Mouse (Mus musculus) thymus, adult 18-20 months (tissue): Measurements from ENCODE around the gene Hagh.

Source experiments
- DNase-seq, 2 experiments: peaks; one replicate each; pipeline ENCODE4 v3.0.0; 2022; ENCODE audit warnings: mixed read lengths in 2 of 2

Hagh gene

DNA sequence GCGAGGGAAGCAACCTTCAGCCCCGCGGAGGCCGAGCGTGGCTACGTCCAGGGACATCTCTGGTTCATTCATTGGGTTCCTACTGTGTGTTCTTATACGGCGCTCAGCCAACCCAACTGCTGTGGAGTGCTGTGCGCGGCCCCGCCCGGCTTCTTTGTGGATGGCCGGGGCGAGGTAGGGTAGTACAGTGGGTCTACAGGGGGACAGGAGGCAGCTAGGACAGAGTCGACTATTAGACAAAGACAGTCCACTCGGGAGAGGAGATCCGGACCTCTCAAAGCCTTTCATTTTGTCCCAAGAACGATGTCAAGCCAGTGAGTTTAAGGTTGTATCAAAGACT is 47.0 kb downstream of the Hagh start:
- no peak for DNase-seq

DNA sequence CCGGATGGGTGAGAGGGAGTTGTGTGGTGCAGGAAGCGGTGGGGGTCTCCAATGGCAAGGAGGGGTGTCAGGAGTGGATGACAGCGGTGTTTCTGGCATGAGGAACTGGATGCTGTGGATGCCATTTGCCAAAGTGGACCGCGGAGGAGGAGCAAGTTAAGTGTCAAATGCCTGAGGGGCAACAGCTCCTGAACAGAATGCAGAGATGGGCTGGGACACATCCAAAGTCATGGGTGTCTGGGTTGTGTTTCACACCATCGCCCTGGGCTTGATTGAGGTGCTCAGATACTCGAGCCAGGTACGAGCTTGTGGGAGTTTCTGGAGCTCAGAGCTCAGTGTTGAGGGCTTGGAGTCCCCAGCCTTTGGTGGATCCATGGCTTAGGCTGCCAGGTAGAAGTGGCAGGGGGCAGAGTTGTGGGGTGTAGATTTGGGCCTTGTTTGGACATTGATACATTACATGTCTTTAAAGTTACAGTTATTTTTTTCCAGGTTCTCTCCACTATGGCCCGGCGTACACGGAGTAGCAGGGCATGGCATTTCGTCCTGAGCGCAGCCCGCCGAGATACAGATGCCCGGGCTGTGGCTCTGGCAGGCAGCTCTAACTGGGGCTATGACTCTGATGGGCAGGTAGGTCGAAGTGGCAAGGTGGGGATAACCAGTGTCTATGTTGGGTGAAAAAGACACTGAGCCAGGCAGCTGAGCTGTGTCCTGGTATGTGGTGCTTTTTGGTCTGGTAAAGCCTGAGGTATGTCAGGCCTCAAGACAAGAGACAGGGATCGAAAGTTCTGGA is 47.5 kb downstream of the Hagh start:
- no peak for DNase-seq

DNA sequence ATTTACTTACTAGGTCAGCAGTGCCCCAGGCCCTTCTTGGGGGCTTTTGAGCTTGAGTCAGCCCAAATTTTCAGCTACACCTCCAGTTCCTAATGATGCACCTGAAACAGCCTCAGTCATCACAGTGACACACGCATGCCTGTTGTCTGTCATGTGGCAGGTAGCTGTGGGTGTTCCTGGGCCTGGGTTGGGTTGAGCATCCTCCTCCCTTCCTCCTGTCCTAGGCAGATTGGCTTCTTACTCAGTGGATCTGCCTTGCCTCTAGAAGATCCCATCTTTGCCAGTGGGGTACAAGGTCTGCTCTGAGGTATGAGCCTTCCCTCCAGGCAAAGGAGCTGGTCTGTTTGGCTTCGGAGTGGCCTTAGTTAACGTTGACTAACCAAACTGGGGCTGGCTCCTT is 48.9 kb downstream of the Hagh start:
- DNase-seq = no peak

DNA sequence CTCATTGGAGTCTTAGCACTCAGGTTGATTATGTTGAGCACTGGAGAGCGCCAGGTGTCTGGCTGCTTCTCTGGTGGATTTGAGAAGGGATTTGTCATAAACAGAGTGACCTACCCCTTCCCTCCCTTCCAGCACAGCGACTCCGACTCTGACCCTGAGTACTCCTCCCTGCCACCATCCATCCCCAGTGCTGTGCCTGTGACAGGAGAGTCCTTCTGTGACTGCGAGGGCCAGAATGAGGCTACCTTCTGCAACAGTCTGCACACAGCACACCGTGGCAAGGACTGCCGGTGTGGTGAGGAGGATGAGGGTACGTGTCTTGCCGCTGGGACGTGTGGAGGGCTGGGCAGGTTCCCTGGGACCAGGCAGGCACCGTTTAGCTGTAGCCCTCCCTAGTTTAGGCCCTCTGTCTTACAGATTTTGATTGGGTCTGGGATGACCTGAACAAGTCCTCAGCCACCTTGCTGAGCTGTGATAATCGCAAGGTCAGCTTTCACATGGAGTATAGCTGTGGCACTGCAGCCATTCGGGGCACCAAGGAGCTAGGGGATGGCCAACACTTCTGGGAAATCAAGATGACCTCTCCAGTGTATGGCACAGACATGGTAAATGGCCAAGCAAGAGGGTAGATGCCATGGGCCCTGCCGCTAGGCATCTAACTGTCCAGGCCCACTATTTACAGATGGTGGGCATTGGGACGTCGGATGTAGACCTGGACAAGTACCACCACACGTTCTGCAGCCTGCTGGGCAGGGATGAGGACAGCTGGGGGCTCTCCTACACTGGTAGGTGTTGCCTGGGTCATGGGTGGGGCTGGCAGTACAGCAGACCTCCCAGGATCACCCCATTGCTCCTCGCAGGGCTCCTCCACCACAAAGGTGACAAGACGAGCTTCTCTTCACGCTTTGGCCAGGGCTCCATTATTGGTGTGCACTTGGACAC is 50.5 kb downstream of the Hagh start:
- DNase-seq = no peak

DNA sequence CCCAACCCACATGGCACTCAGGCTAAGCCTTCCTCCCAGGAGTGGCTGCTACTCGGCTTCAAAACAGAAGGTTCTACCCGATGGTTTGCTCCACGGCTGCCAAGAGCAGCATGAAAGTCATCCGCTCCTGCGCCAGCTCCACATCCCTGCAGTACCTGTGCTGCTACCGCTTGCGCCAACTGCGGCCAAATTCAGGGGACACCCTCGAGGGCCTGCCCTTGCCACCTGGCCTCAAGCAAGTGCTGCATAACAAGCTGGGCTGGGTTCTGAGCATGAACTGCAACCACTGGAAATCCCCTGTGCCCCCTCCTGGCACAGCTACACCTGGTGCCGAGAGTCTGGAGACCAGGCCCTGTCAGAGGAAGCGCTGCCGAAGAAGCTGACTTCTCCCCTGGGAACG is 51.4 kb downstream of the Hagh start:
- DNase-seq = no peak

DNA sequence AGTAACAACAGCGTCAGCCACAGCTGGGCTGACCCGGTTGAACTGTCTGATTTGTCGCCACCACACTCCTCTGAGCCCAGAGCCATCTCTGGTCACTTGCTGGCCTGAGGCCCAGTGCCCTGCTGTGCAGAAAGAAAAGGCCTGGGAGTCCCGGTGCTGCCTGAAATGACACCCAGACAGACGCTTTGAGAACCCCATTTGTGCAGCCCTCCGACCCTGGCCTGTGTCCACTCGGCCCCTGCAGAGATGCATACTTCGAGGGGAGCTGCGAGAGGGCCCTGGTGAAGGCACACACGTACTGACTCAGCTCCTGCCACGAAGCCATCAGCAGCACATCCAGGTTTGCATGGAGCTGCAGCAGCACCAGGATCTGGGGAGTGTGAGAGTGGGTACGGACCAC is 52.8 kb downstream of the Hagh start:
- no peak for DNase-seq

DNA sequence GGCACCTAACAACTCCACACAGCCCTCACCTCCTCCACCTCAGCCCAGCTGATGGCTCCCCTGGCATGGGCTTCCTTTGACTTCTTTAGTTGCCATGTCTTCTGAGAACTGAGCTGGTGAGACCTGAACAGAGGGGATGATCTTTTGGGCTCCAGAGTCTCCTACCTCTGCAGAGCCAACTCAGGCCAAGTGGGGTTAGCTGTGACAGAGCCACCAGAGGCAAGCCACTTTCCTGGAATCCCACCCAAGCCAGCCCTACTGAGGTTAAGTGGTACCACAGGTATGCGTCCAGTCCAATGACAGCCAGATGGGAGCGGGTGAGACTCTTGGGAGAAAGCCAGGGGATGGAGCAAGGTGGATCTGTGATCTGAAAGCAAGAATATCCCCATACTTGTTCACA is 53.3 kb downstream of the Hagh start:
- no peak for DNase-seq

DNA sequence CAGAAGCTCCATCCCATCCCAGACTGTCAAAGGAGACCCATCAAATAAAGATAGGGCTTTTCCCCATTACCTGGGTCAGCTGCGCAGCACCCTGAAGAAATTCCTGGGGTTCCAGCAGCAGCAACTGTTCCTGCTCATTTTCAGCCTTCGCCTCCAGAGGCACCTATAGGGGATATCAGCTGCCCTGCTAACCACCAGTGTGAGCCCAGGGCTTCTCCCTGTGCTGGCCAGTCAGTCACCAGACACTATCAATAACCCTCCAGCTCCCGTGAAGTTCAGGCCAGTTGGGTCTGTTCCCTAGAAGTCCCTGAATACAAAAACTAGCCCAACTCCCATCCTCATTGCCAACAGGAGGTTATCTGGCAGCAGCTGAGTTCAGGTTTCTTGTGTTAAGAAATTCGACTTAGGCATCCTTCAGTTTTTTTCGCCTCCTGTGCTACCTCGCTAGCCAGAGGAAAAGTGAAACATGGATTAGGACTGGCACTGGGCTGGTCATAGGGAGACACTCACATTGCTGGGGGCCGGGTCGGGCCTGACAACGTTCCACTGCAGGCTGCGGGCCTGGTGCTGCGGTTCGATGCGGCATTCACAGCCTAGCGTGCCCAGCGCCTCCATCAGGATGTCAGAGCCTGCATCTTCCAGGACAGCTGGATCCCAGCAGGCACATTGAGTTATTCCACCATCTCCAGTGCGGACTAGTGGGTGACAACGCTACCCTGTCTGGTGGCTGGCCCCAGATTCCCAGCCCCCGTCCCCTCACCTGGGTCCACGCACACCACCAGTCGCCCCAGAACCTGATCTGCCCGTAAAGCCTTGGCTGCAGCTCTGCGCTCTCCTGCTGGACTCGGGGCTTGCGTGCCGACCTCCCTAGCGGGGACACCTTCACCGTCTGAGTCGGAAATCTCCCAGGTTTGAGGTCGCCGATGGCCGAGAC is 54.4 kb downstream of the Hagh start:
- DNase-seq = no peak

DNA sequence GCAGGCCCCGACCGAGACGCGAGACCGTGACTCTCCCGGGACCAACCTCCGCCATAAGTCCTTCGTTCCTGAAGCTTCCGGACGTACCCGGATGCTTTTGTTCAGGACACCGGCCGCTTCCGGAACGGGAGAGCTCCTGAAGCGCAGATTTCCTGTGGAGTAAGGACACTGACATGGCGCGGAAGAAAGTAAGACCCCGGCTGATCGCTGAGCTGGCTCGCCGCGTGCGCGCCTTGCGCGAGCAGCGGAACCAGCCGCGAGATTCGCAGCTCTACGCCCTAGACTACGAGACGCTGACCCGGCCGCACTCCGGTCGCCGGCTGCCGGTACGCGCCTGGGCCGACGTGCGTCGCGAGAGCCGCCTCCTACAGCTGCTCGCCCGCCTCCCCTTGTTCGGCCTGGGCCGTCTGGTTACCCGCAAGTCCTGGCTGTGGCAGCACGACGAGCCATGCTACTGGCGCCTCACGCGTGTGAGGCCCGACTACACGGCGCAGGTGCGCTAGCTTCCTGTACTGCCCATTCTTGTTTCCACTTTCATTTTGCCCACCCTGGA is 55.1 kb downstream of the Hagh start, which contains the start of the genes Eme2 and Mrps34:
TSS of gene Eme2 (minus strand) at position 93 of the 553 bp plus-strand sequence.
TSS of gene Mrps34 (plus strand) at position 122 of the 553 bp plus-strand sequence.
- DNase-seq = peak; percentile 55 to 66

DNA sequence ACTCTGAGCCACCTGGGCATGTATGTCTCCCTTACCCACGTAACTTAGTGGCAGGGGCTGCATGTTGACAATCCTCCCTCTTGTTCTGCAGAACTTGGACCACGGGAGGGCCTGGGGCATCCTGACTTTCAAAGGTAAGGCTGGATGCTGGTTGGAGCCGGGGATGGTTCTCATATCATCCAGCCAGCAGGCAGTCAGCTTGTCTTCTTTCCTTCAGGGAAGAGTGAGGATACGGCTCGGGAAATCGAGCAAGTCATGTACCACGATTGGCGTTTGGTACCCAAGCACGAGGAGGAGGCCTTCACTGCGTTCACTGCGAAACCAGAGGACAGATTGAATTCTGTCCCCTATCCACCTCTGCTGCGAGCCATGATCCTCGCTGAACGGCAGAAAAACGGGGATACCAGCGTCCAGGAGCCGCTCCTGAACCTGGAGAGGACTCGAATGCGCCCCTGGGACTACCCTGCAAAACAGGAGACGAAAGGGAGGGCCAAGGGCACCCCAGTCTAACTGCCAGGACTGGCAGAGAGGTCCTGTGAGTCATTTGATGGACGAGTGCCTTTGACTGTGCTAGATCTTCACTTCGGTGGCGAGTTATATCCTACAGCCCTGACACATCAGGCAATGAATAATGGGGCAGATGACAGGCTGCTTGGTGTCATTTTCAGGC is 55.8 kb downstream of the Hagh start:
- no peak for DNase-seq

DNA sequence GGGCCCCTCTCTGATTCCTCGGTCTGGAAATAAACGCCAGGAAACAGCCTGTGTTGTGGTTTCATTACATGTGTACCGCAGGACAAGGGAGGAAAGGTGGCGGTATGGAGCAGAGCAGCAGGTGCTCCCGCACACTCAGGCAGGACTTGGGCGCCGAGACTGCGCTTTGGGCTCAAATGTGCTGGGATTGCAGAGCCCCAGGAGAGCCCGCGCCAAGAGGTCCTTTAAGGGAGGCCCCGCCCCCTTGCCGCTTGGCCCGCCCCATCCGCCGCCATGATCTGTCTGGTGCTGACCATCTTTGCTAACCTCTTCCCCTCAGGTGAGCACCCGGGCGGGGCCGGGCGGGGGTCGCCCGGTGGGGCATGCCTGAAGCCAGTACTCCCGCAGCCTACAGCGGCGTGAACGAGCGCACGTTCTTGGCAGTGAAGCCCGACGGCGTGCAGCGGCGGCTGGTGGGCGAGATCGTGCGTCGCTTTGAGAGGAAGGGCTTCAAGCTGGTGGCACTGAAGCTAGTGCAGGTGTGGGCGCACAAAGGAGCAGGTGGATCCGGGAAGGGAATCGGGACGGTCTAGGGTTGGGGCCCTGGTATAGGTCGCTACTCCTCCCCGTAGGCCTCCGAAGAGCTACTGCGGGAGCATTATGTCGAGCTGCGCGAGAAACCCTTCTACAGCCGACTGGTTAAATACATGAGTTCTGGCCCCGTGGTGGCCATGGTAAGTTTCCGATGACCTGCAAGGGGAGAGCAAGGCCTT is 56.5 kb downstream of the Hagh start, which contains the start of gene Nme3:
TSS of gene Nme3 (plus strand) at position 260 of the 752 bp plus-strand sequence.
- peak; percentile 64 to 70 for DNase-seq

DNA sequence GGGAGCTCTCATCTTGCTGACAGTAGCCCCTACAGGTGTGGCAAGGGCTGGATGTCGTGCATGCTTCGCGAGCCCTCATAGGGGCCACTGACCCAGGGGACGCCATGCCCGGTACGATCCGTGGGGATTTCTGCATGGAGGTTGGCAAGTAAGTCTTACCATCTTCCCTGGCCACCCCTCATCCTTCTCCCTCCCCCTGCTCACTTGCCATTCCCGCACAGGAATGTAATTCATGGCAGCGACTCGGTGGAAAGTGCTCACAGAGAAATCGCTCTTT is 57.0 kb downstream of the Hagh start:
- DNase-seq = no peak

DNA sequence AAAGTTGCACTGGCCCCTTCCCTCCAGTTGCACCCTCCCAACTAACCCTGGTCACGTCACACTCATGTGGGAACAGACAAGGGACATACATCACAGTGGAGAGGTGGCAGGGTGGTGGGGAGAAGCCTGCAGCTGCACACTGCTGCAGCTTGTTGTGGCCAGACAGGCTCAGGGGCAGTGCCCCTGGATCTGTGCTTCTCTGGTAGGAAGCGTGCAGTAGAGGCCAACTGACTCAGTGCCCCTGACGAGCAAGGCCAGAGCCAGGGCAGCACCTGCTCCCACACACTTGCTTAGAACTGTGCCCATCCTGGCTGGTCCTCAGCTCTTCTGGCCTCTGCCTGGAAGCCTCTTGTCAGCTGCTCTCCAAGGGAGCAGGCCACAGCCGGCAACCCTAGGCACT is 57.7 kb downstream of the Hagh start:
- no peak for DNase-seq

DNA sequence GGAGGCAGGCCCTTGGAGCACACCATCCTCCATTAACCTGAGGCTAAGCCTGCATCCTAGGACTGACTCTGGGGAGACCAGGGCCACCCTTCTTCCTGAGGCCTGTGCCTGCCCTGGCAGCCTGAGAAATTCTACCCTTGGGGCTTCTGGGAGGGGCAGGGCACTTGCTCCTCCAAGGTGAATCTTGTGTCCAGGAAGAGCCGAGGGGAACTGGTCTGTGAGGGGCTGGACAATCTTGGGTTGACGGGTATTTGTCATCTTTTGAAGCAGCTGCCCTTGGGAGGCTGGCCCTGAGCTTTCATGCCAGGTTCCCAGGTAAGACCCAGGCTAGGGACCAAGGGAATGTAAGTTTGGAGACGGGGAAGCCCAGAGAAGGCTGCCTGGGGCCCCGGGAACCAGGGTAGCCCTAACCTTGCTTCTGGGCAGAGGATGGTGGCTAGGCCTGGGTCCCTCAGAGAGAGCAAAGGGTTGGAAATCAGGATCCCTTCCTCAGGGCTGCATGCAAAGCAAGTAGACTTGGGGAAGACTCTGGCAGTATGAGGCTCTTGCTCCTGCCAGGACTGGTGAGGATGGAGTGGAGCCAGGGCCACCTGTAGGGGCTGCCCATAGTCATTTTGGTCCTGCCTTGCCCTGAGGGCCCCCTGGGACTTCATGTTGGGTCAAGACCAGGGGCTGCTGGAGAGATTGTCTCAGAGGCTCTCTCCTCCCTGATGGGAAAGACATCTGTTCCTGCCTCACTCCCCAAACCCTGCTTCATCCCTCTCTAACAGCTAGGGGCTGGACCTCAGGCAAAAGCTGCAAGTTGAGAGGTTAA is 58.3 kb downstream of the Hagh start:
- DNase-seq = no peak

DNA sequence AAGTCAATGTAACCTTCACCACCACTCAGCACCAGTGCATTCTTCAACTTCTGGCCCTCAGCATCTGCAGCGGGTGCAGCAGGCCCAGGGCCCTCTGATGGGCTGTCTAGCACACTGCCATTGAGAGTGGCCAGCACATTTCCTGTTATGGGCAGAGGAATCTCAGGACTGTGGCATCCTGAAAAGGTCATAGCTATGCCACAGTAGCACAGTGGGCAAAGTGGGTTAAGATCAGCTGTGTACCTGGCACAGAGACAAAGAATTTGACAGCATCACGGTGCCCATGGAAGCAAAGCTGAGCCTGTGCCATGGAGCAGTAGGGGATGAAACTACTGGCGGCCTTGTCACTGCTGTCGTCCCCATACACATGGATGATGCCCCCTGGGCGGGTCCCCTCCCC is 59.2 kb downstream of the Hagh start:
- DNase-seq = no peak

DNA sequence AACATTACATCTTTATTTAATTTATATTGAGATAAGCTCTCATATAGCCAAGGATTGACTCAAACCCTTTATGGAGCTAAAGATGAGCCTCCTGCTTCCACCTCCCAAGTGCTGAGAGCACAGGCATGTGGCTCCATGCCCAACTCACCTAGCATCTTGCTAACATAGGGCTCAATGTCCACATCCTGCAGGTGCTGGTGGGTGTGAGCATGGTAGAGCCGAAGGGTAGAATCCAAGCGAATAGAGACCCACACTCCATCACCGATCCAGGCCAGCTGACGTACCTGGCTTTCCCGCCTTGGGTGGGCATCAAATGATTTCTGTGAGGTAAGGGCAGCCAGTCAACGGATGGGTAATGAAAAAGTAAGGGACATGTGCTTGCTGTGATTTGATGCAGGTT is 60.1 kb downstream of the Hagh start:
- no peak for DNase-seq

DNA sequence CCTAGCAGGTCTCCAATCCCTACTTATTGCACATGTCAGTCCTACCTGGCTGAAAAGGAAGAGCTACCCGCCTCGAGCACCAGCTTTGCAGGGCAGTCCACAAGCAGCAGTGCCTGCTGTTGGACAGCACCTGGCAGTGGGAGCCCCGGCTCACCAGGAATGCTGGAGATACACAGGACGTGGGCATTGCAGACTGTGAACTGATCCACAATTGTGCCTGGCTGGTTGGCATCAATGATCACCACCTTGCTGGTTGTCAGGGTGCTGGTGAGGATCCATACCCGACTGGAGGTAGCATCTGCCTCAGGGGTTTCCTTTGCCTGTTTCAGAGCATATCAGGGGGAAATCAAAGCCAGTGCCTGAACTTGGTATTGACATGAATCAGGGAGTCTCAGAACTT is 62.2 kb downstream of the Hagh start:
- DNase-seq = no peak

DNA sequence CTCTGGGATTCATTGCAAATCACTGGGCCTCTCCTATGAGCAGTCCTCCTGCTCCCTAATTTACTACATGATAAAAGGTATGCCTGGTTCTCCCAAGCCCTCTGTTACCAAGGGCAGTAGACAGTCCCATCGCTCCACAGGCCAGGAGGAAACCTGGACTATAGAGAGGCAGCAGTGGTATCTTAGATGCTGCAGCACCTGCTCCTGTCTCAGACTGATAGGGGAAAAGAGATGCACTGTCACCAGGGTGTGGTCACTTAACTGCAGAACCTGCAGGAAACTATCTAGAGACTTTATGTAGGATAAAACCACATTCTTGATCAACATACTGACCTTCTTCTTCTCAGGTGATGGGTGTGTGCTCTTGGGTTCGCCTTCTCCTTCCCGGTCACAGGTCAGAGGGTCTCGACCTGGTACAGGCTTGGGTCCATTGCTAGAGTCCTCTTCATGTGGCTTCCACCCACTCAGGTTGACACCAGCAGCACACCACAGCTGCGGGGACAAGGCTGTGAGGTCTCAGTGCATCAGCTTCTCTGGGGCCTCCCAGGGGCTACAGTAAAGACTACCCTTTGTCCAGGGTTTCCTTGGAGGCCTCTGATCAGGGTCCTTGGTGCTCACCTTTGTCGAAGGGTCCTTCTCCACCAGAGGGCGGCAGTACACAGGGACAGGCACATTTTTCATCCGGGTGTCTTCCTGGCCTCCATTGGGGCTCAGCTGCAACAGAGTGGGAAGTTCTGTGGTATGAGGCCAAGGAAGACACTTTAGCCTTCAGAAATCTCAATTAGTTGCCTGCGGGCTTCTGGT is 62.9 kb downstream of the Hagh start:
- DNase-seq = no peak

DNA sequence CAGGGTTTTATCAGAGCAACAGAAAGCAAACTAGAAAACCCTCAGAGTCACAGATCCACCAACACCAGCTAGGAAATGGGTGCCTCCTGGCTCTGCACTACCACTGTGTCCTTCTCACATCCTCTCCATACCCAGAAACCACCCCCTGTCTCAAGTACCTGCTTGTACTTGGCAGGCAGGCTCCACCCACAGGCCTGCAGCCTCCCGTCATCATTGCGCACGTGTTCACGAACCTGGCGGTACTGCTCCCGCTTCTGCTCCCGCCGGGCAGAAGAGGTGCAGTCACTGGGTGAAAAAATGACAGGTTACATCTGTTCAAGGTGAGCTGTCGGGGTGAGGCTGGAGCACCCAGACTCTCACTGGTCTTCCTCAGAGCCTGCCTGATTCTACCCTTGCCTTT is 63.8 kb downstream of the Hagh start:
- no peak for DNase-seq

DNA sequence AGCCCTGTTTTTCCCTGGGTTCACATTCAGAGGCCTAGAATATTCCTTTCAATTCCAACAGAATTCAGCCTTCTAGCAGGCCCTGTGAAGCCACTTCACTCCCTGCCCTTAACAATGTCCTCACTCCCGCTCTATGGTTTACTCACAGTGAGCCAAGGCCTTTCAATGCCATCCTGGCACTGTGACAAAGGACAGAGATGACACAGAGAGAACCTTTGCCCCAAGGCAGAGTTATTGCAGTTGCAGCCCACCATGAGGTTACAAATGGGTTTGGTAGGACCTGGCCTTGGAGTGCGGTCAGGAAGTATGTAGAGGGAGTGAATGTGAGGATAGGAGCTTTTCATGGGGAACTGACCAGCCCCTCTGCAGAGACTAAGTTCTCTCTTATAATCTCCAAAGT is 67.6 kb downstream of the Hagh start:
- no peak for DNase-seq
